Mouse (Mus musculus) liver, adult 2 months (tissue): ENCODE results near the gene Hs3st4.

ENCODE experiments used
- CTCF ChIP-seq: fragments of 200-500 bp; IDR thresholded peaks from 2 replicates; pipeline ENCODE4 v1.5.1; 2011; ENCODE audit warnings: low read depth, low read length, control low read depth
- POLR2A ChIP-seq: fragments of 200-500 bp; IDR thresholded peaks from 2 replicates; pipeline ENCODE4 v1.6.1; 2011; ENCODE audit warnings: low read length, control low read depth; ENCODE audit not compliant: insufficient read depth; ENCODE audit errors: extremely low read depth

GRCm38 (mm10) chr7:124150901-124151300 lies 168.2 kb downstream of the Hs3st4 start:
- TF ChIP-seq CTCF (no peak), POLR2A (no peak)
